In the genomic region with DNA sequence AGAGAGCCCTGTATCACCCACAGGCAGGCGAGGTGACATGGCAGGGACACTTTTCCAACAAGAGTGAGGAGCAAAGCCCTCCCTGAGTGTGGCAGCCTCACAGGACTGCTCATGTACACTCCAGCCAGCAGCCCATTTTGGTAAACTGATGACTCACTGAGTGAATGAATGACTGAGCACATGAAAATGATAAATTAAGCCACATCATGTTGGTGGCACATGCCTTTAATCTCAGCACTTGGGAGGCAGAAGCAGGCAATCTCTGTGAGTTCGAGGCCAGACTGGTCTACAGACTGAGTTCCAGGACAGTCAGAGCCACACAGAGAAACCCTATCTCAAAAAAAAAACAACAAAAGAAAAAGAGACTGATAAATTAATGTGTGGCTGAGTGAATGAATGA, we compare ENCODE assay signal across 19 mouse cellular contexts. TPM values are rescaled to one million over a fixed set of nuclear protein-coding genes. Genes with fewer than 3 reads are reported as not detected.
DNase-seq lines count a peak whose midpoint lies in the region; ATAC-seq and TF ChIP-seq lines count a peak whose summit lies in the region.
"Had no signal": no experiment of that assay in that cellular context is flagged by ENCODE, and none has a peak within 500 bp of the region (broad histone marks: within the 10 kb centered on the region; RNA-seq: fewer than 3 reads in every experiment).

No protein-coding gene starts in this region.

- ATAC-seq in heart, embryonic 13.5 days (ENCODE audit: extremely low read depth, insufficient number of reproducible peaks, low FRiP score, low TSS enrichment), result no peak
- no peak for ATAC-seq in lung, embryonic 14.5 days (ENCODE audit: insufficient read depth)
- ATAC-seq in lung, postnatal 0 days, result no peak
- no peak for ATAC-seq in stomach, postnatal 0 days (ENCODE audit: low FRiP score, low TSS enrichment)
- ATAC-seq: forebrain, embryonic 13.5 days; hindbrain, postnatal 0 days; midbrain, embryonic 13.5 days had no signal

- peaks cover 6% of the 10 kb centered on the region; the same call in 1 of the 2 replicates for H3K9me3 ChIP-seq in heart, embryonic 13.5 days
- H3K9me3 ChIP-seq in lung, embryonic 14.5 days (ENCODE audit: low read depth, low read length), result peaks cover 3% of the 10 kb centered on the region; the same call in 1 of the 2 replicates
- no peaks in the 10 kb centered on the region for H3K9me3 ChIP-seq in lung, postnatal 0 days (ENCODE audit: low read length)
- no peaks in the 10 kb centered on the region for H3K9me3 ChIP-seq in stomach, postnatal 0 days (ENCODE audit: control insufficient read depth, low read length)
- H3K9me3 ChIP-seq: forebrain, embryonic 13.5 days; liver, embryonic 12.5 days had no signal

- H3K4me3 ChIP-seq in heart, embryonic 13.5 days, result no peak overlapping the region
- H3K4me3 ChIP-seq in kidney, adult 2 months (ENCODE audit: insufficient read depth, low read depth, low read length), result no peak overlapping the region
- H3K4me3 ChIP-seq in lung, embryonic 14.5 days (ENCODE audit: low read depth, low read length), result no peak overlapping the region
- no peak overlapping the region for H3K4me3 ChIP-seq in lung, postnatal 0 days (ENCODE audit: low read depth, low read length)
- no peak overlapping the region for H3K4me3 ChIP-seq in stomach, postnatal 0 days (ENCODE audit: low read depth, low read length)
- H3K4me3 ChIP-seq: forebrain, embryonic 13.5 days; liver, embryonic 12.5 days; midbrain, embryonic 13.5 days; neural tube, embryonic 12.5 days had no signal

- no peak overlapping the region for H3K4me2 ChIP-seq in heart, embryonic 13.5 days
- no peak overlapping the region for H3K4me2 ChIP-seq in lung, embryonic 14.5 days
- H3K4me2 ChIP-seq in lung, postnatal 0 days (replicated peaks; ENCODE audit: low read depth, low read length), result no peak overlapping the region
- H3K4me2 ChIP-seq in stomach, postnatal 0 days (replicated peaks; ENCODE audit: low read depth), result no peak overlapping the region
- H3K4me2 ChIP-seq: forebrain, embryonic 13.5 days; liver, embryonic 12.5 days; midbrain, embryonic 13.5 days; neural tube, embryonic 12.5 days had no signal

- no peaks in the 10 kb centered on the region for H3K27me3 ChIP-seq in heart, embryonic 13.5 days (replicated peaks)
- H3K27me3 ChIP-seq in kidney, adult 2 months (replicated peaks; ENCODE audit: control insufficient read depth, insufficient read depth, low read length), result no peaks in the 10 kb centered on the region
- H3K27me3 ChIP-seq in lung, embryonic 14.5 days (ENCODE audit: insufficient read depth, low read length), result no peaks in the 10 kb centered on the region
- no peaks in the 10 kb centered on the region for H3K27me3 ChIP-seq in lung, postnatal 0 days (replicated peaks; ENCODE audit: insufficient read depth, low read length)
- no peaks in the 10 kb centered on the region for H3K27me3 ChIP-seq in stomach, postnatal 0 days (ENCODE audit: control insufficient read depth, insufficient read depth, low read length)
- H3K27me3 ChIP-seq: forebrain, embryonic 13.5 days; liver, embryonic 12.5 days; neural tube, embryonic 12.5 days had no signal

- WGBS in heart, embryonic 13.5 days, result 47% methylated on average over 2 of the region's 2 CpGs
- WGBS in kidney, adult 2 months, result 84% methylated on average over 2 of the region's 2 CpGs
- 63% methylated on average over 2 of the region's 2 CpGs for WGBS in lung, embryonic 14.5 days
- 85% methylated on average over 2 of the region's 2 CpGs for WGBS in lung, postnatal 0 days
- 81% methylated on average over 2 of the region's 2 CpGs for WGBS in stomach, postnatal 0 days

- no peak for TF ChIP-seq POLR2A in kidney, adult 2 months (IDR thresholded peaks at IDR 0.05; ENCODE audit: low read depth, low read length)

- no peak for TF ChIP-seq CTCF in kidney, adult 2 months (conservative IDR thresholded peaks at IDR 0.05; ENCODE audit: insufficient read depth, insufficient read length, low read depth, low read length)
- no peak for TF ChIP-seq CTCF in lung, embryonic 14.5 days (IDR thresholded peaks at IDR 0.05; ENCODE audit: low read depth)
- TF ChIP-seq CTCF in lung, postnatal 0 days (IDR thresholded peaks at IDR 0.05), result no peak
- TF ChIP-seq CTCF in stomach, postnatal 0 days (IDR thresholded peaks at IDR 0.05; ENCODE audit: low read depth), result no peak

- DNase-seq in heart, postnatal 10 days, result no peak
- DNase-seq in kidney, adult 2 months, result no peak
- DNase-seq in kidney, postnatal 10 days, result no peak
- no peak for DNase-seq in lung, embryonic 14.5 days
- no peak for DNase-seq in lung, postnatal 0 days (ENCODE audit: low spot score)
- DNase-seq in stomach, postnatal 0 days (ENCODE audit: low spot score), result no peak
- DNase-seq: B cell, adult 2 months; cerebellum, adult 8-10 months; gastrocnemius, postnatal 10 days; right cerebral cortex, postnatal 4 days had no signal

- peak overlapping the region; percentile 80 for H3K27ac ChIP-seq in heart, embryonic 13.5 days (replicated peaks)
- H3K27ac ChIP-seq in kidney, adult 2 months (ENCODE audit: insufficient read depth, low read depth, low read length), result peak overlapping the region; percentile 90
- H3K27ac ChIP-seq in lung, embryonic 14.5 days (ENCODE audit: low read depth), result peak overlapping the region; percentile 58
- H3K27ac ChIP-seq in lung, postnatal 0 days (ENCODE audit: low read length), result no peak overlapping the region
- 0 out of 2 replicates have a peak overlapping the region, but pooled peaks have one; percentile 24 for H3K27ac ChIP-seq in stomach, postnatal 0 days (replicated peaks)
- H3K27ac ChIP-seq: forebrain, embryonic 13.5 days; hindbrain, postnatal 0 days; liver, embryonic 12.5 days; midbrain, embryonic 13.5 days; neural tube, embryonic 12.5 days had no signal

- no peak for TF ChIP-seq EP300 in lung, postnatal 0 days (IDR thresholded peaks at IDR 0.05)
- TF ChIP-seq EP300 in stomach, postnatal 0 days (optimal IDR thresholded peaks at IDR 0.05), result no peak

- H3K4me1 ChIP-seq in heart, embryonic 13.5 days, result peaks cover 13% of the 10 kb centered on the region; the same call in 1 of the 2 replicates
- no peaks in the 10 kb centered on the region for H3K4me1 ChIP-seq in kidney, adult 2 months (ENCODE audit: control insufficient read depth, insufficient read depth, low read length)
- no peaks in the 10 kb centered on the region for H3K4me1 ChIP-seq in lung, embryonic 14.5 days (ENCODE audit: insufficient read depth)
- no peaks in the 10 kb centered on the region for H3K4me1 ChIP-seq in lung, postnatal 0 days (ENCODE audit: insufficient read depth, low read depth, low read length)
- no peaks in the 10 kb centered on the region for H3K4me1 ChIP-seq in stomach, postnatal 0 days (replicated peaks; ENCODE audit: control insufficient read depth, insufficient read depth)
- H3K4me1 ChIP-seq: forebrain, embryonic 13.5 days had no signal

- intact Hi-C loops in heart, postnatal 10 days (cut with DNase I), result no loop called here

- no peak overlapping the region for H3K9ac ChIP-seq in heart, embryonic 13.5 days
- no peak overlapping the region for H3K9ac ChIP-seq in lung, embryonic 14.5 days
- no peak overlapping the region for H3K9ac ChIP-seq in lung, postnatal 0 days (replicated peaks; ENCODE audit: low read depth)
- no peak overlapping the region for H3K9ac ChIP-seq in stomach, postnatal 0 days (ENCODE audit: low read length)
- H3K9ac ChIP-seq: forebrain, embryonic 13.5 days; liver, embryonic 12.5 days; midbrain, embryonic 13.5 days; neural tube, embryonic 12.5 days had no signal

- no peaks in the 10 kb centered on the region for H3K36me3 ChIP-seq in heart, embryonic 13.5 days
- no peaks in the 10 kb centered on the region for H3K36me3 ChIP-seq in kidney, adult 2 months (ENCODE audit: control insufficient read depth, insufficient read depth, low read length)
- no peaks in the 10 kb centered on the region for H3K36me3 ChIP-seq in lung, embryonic 14.5 days (ENCODE audit: insufficient read depth)
- H3K36me3 ChIP-seq in lung, postnatal 0 days (ENCODE audit: insufficient read depth, low read length), result no peaks in the 10 kb centered on the region
- no peaks in the 10 kb centered on the region for H3K36me3 ChIP-seq in stomach, postnatal 0 days (ENCODE audit: control insufficient read depth, insufficient read depth, low read length)
- H3K36me3 ChIP-seq: liver, embryonic 12.5 days; midbrain, embryonic 13.5 days; neural tube, embryonic 12.5 days had no signal

RNA-seq across cellular contexts. Expression of a gene that starts 5.1 kb away (rescaled TPM):
- polyA plus RNA-seq in heart, embryonic 13.5 days (2015; fragmentation: Nextera tagmentation; extraction: Ambion mirVana), result 48.4 and 50.3 TPM in 2 replicates
- 10 to 100 TPM; 63.0 to 66.5 TPM for total RNA-seq in heart, postnatal 10 days (2021)
- polyA plus RNA-seq in kidney, adult 2 months (2012; rRNA removed), result 67.7 and 84.6 TPM in 2 replicates
- polyA plus RNA-seq in lung, embryonic 14.5 days (2014; fragmentation: Nextera tagmentation; extraction: Ambion mirVana), result 52.3 and 60.9 TPM in 2 replicates
- polyA plus RNA-seq in lung, postnatal 0 days (2015; fragmentation: Nextera tagmentation; extraction: Ambion mirVana), result 35.8 and 43.2 TPM in 2 replicates
- polyA plus RNA-seq in stomach, postnatal 0 days (2015; fragmentation: Nextera tagmentation; extraction: Ambion mirVana), result 13.5 and 14.1 TPM in 2 replicates

RNA-seq across cellular contexts. Expression of a gene that starts 22.2 kb away (rescaled TPM):
- 1.6 and 2.3 TPM in 2 replicates for polyA plus RNA-seq in heart, embryonic 13.5 days (2015; fragmentation: Nextera tagmentation; extraction: Ambion mirVana)
- under 1 TPM in 1 of 2 experiments, not detected in 1; 0.31 TPM for total RNA-seq in heart, postnatal 10 days (2021)
- polyA plus RNA-seq in kidney, adult 2 months (2012; rRNA removed), result 11.9 and 19.5 TPM in 2 replicates
- 1.3 and 1.9 TPM in 2 replicates for polyA plus RNA-seq in lung, embryonic 14.5 days (2014; fragmentation: Nextera tagmentation; extraction: Ambion mirVana)
- 6.2 and 7.4 TPM in 2 replicates for polyA plus RNA-seq in lung, postnatal 0 days (2015; fragmentation: Nextera tagmentation; extraction: Ambion mirVana)
- polyA plus RNA-seq in stomach, postnatal 0 days (2015; fragmentation: Nextera tagmentation; extraction: Ambion mirVana), result 2.1 and 2.2 TPM in 2 replicates
- total RNA-seq: heart, postnatal 4 days; hindbrain, postnatal 0 days; left cerebral cortex, adult 8-10 months had no signal
- polyA plus RNA-seq: forebrain, embryonic 13.5 days; frontal cortex, adult 2 months had no signal

RNA-seq across cellular contexts. Expression of a gene that starts 59.0 kb away (rescaled TPM):
- 16.0 and 16.9 TPM in 2 replicates for polyA plus RNA-seq in heart, embryonic 13.5 days (2015; fragmentation: Nextera tagmentation; extraction: Ambion mirVana)
- total RNA-seq in heart, postnatal 10 days (2021), result 10 to 100 TPM; 49.5 to 51.9 TPM
- polyA plus RNA-seq in kidney, adult 2 months (2012; rRNA removed), result 21.8 and 23.6 TPM in 2 replicates
- 16.4 TPM in 2 replicates for polyA plus RNA-seq in lung, embryonic 14.5 days (2014; fragmentation: Nextera tagmentation; extraction: Ambion mirVana)
- 23.3 and 24.0 TPM in 2 replicates for polyA plus RNA-seq in lung, postnatal 0 days (2015; fragmentation: Nextera tagmentation; extraction: Ambion mirVana)
- polyA plus RNA-seq in stomach, postnatal 0 days (2015; fragmentation: Nextera tagmentation; extraction: Ambion mirVana), result 7.3 and 7.5 TPM in 2 replicates
